Mouse (Mus musculus): ENCODE data around the gene Rad23a.

Gene Rad23a

GRCm38 (mm10) chr8:84813059-84813458 is 27.4 kb downstream of the Rad23a start:
- peak; percentile 85 for DNase-seq

- DNase-seq: no peak
Measured at GRCm38 (mm10) chr8:84811303-84811702, 29.2 kb downstream of the Rad23a start.

- DNase-seq: peak; percentile 94
Measured at GRCm38 (mm10) chr8:84810896-84811295, 29.6 kb downstream of the Rad23a start.

- no peak for DNase-seq
Measured at GRCm38 (mm10) chr8:84809941-84810280, 30.6 kb downstream of the Rad23a start.

GRCm38 (mm10) chr8:84809109-84809940 is 31.1 kb downstream of the Rad23a start:
- no peak for DNase-seq

GRCm38 (mm10) chr8:84806031-84806430 is 34.4 kb downstream of the Rad23a start:
- DNase-seq: no peak

- DNase-seq: peak; percentile 67
Measured at GRCm38 (mm10) chr8:84799999-84800831, 40.2 kb downstream of the Rad23a start, which contains the start of gene Nfix. Gene Nfix, minus strand, starts transcription at chr8:84800344.

- DNase-seq: peak; percentile 57
Measured at GRCm38 (mm10) chr8:84799136-84799931, 41.1 kb downstream of the Rad23a start.

GRCm38 (mm10) chr8:84798446-84799135 is 41.9 kb downstream of the Rad23a start:
- DNase-seq: no peak

GRCm38 (mm10) chr8:84797971-84798370 is 42.5 kb downstream of the Rad23a start:
- DNase-seq: no peak

GRCm38 (mm10) chr8:84797256-84797797 is 43.1 kb downstream of the Rad23a start:
- DNase-seq: no peak

- DNase-seq: no peak
Measured at GRCm38 (mm10) chr8:84794486-84794885, 46.0 kb downstream of the Rad23a start.

GRCm38 (mm10) chr8:84793791-84794485 is 46.5 kb downstream of the Rad23a start:
- DNase-seq: no peak

GRCm38 (mm10) chr8:84793134-84793533 is 47.3 kb downstream of the Rad23a start:
- no peak for DNase-seq

GRCm38 (mm10) chr8:84792429-84792947 is 48.0 kb downstream of the Rad23a start:
- no peak for DNase-seq

GRCm38 (mm10) chr8:84790537-84790936 is 49.9 kb downstream of the Rad23a start:
- DNase-seq: no peak

- no peak for DNase-seq
Measured at GRCm38 (mm10) chr8:84789855-84790486, 50.5 kb downstream of the Rad23a start.

- DNase-seq: no peak
Measured at GRCm38 (mm10) chr8:84789345-84789744, 51.1 kb downstream of the Rad23a start.

GRCm38 (mm10) chr8:84788896-84789295 is 51.6 kb downstream of the Rad23a start:
- DNase-seq: peak; percentile 76

- DNase-seq: no peak
Measured at GRCm38 (mm10) chr8:84787523-84788302, 52.8 kb downstream of the Rad23a start.

Measured in kidney, adult 9 months (tissue).